Mouse (Mus musculus) heart, embryonic 12.5 days (tissue): ENCODE data around the gene Syt14. TPM values are rescaled to one million over a fixed set of nuclear protein-coding genes. Genes with fewer than 3 reads are reported as not detected.

Experiments
- ATAC-seq: fragments of 200-750 bp; cut with Nextera tagmentation; 2 replicates; pipeline ENCODE4 v1.8.0; 2017; ENCODE audit warnings: moderate TSS enrichment, moderate library complexity; ENCODE audit not compliant: insufficient number of reproducible peaks, low FRiP score
- H3K27ac ChIP-seq: fragments of 300-500 bp; sonication (generic); 2 replicates; pipeline ENCODE4 v1.5.1; 2016; ENCODE audit warnings: mild to moderate bottlenecking, moderate library complexity; ENCODE audit not compliant: poor library complexity, severe bottlenecking
- H3K27me3 ChIP-seq: fragments of 300-500 bp; sonication (generic); replicated peaks from 2 replicates; pipeline ENCODE4 v1.6.1; 2016; ENCODE audit warnings: mild to moderate bottlenecking, moderate library complexity
- H3K36me3 ChIP-seq: fragments of 300-500 bp; sonication (generic); 2 replicates; pipeline ENCODE4 v1.6.1; 2016; ENCODE audit warnings: mild to moderate bottlenecking, moderate library complexity
- H3K4me1 ChIP-seq: fragments of 300-500 bp; sonication (generic); replicated peaks from 2 replicates; pipeline ENCODE4 v1.6.1; 2016; ENCODE audit warnings: mild to moderate bottlenecking
- H3K4me2 ChIP-seq: fragments of 300-500 bp; sonication (generic); 2 replicates; pipeline ENCODE4 v1.6.1; 2016; ENCODE audit warnings: mild to moderate bottlenecking, moderate library complexity
- H3K4me3 ChIP-seq: fragments of 300-500 bp; sonication (generic); 2 replicates; pipeline ENCODE4 v1.5.1; 2016; ENCODE audit warnings: mild to moderate bottlenecking
- H3K9ac ChIP-seq: fragments of 300-500 bp; sonication (generic); 2 replicates; pipeline ENCODE4 v1.6.1; 2016; ENCODE audit warnings: mild to moderate bottlenecking, moderate library complexity
- H3K9me3 ChIP-seq: fragments of 300-500 bp; sonication (generic); replicated peaks from 2 replicates; pipeline ENCODE4 v1.6.1; 2016; ENCODE audit warnings: mild to moderate bottlenecking, moderate library complexity
- WGBS: fragments of 180-500 bp; shearing (Covaris S2); methylation state at CpG from one replicate; pipeline ENCODE4 v1.1.7; 2016; 5-methylcytosine and 5-hydroxymethylcytosine counted together
- polyA plus RNA-seq: library from polyadenylated mRNA; unstranded; fragments of >200 nt; fragmentation: Nextera tagmentation; extraction: Ambion mirVana; gene quantifications from 2 replicates; pipeline ENCODE4 v1.2.1, GENCODE M21; 2016

Gene Syt14
- polyA plus RNA-seq, 1 experiment from 2014 or later, result 1.4 TPM

DNA sequence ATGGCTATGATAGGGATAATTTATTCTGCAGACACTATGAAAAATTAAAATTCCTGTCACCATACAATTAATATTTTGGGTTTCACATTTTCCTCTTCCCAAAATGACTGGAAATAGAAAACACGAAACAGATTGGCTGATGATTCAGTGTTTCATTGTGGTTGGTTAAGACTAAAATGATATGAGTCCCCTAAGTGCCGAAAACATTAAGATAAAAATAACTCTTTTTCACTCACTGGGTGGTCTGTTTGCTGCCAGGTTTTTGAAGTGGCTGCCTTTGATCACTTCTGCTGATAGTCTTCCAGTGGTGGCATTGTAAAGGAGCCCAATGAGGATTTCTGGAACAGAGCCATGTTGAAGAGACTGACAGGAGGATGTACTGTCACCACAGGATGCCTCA lies 134.1 kb downstream of the Syt14 start:
- 0 out of 2 replicates have a peak, but pooled peaks cover 3% of the 10 kb centered on the region for H3K9me3 ChIP-seq
- ATAC-seq, result no peak
- H3K27ac ChIP-seq, result no peak overlapping the region
- 65% methylated on average over 2 of the region's 2 CpGs for WGBS
- H3K9ac ChIP-seq, result no peak overlapping the region
- H3K4me1 ChIP-seq, result peaks cover 4% of the 10 kb centered on the region; the same call in 1 of the 2 replicates
- no peak overlapping the region for H3K4me3 ChIP-seq
- H3K36me3 ChIP-seq, result no peaks in the 10 kb centered on the region
- no peaks in the 10 kb centered on the region for H3K27me3 ChIP-seq
- H3K4me2 ChIP-seq, result no peak overlapping the region

DNA sequence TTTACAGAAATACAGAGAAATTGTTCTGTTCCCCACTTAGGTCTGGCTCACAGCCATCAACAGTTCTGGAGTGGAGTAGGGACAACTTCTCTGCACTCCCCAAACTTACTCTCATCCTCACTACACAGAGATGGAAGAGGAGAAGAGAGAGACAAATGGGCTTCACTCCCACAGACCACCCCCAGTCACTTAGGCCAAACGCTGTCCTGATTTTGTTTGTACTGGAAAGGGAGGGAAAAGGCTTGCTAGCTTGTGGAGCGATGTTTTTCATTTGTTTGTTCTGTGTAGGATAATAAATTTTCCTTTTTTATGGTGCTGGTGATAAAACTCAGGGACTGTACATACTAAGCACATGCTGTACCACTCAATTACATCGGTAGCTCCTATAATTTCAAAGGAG lies 134.7 kb downstream of the Syt14 start:
- H3K4me3 ChIP-seq, result no peak overlapping the region
- no peak overlapping the region for H3K4me2 ChIP-seq
- H3K4me1 ChIP-seq, result peaks cover 4% of the 10 kb centered on the region; the same call in 1 of the 2 replicates
- H3K27ac ChIP-seq, result no peak overlapping the region
- H3K27me3 ChIP-seq, result no peaks in the 10 kb centered on the region
- WGBS, result 74% methylated on average over 3 of the region's 3 CpGs
- no peak for ATAC-seq
- H3K9ac ChIP-seq, result no peak overlapping the region
- H3K9me3 ChIP-seq, result 0 out of 2 replicates have a peak, but pooled peaks cover 3% of the 10 kb centered on the region
- no peaks in the 10 kb centered on the region for H3K36me3 ChIP-seq

DNA sequence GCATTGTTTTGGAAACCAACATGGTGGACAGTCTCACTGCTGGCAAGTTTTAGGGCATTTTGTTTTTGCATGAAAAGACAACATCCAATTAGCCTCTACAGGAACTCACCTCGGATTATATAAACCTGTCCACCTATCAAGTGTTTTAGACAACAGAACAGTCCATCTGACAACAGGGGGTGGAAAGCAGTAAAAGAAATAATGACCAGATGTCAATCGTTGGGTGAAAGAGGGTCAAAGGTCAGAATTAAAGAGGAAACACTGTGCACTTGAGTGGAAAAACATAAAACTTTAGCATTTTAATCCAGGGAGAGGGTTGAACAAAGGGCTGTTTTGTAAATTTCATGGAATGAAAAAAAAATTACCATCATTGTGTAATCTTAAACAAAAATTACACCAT lies 136.8 kb downstream of the Syt14 start:
- Histone ChIP-seq H3K9ac (no peak overlapping the region), H3K4me3 (no peak overlapping the region), H3K36me3 (no peaks in the 10 kb centered on the region), H3K9me3 (no peaks in the 10 kb centered on the region), H3K4me2 (no peak overlapping the region), H3K27me3 (no peaks in the 10 kb centered on the region), H3K27ac (no peak overlapping the region), H3K4me1 (peaks cover 4% of the 10 kb centered on the region; the same call in 1 of the 2 replicates)
- WGBS, result 70% methylated on average over 2 of the region's 2 CpGs
- ATAC-seq, result no peak

DNA sequence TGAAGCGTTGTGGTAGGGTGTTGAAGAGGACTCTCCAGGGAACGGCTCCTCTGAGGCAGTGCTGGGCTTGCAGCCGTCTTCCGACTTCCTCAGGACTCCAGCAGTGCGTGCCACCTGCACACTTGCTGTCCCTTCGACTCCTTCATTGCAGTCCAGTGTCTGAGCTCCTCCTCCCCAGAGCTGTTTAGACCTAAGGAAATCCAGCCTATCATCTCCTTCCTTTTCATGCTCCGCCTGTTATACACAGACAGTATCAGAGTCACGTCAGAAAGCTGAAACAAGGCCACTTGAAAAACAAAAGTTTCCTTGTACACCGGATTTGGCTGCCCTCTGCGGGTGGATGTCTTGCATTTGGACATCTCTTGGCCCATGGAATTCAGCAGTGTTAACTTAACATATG lies 138.4 kb downstream of the Syt14 start:
- peak overlapping the region; percentile 25 for H3K4me2 ChIP-seq

DNA sequence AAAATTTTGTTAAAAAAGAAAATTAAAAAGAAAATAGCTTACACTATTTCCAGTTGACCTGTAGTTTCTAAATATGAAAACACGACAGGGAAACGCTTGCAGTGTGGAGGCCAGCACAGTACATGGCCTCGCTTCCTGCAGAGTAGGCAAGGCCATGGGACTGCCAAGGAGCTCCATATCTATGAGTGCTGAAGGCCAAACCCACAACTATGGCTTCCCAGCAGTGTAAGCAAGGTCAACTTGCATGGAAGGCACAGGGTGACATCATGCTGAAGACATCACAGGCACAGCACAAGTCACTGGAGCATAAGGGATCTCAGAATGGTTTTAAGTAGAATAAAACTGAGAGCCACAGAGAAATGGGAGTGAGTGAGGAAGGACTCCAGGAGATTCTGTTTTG lies 139.5 kb downstream of the Syt14 start:
- Histone ChIP-seq H3K36me3 (no peaks in the 10 kb centered on the region), H3K4me3 (no peak overlapping the region), H3K27ac (no peak overlapping the region), H3K9me3 (no peaks in the 10 kb centered on the region), H3K9ac (no peak overlapping the region), H3K4me1 (peaks cover 4% of the 10 kb centered on the region; the same call in 1 of the 2 replicates), H3K27me3 (no peaks in the 10 kb centered on the region), H3K4me2 (no peak overlapping the region)
- 88% methylated on average over 3 of the region's 3 CpGs for WGBS
- ATAC-seq, result no peak

More for the DNA sequence above, 138.4 kb downstream of the Syt14 start:
- Histone ChIP-seq H3K4me1 (peaks cover 4% of the 10 kb centered on the region; the same call in 1 of the 2 replicates), H3K4me3 (no peak overlapping the region), H3K9ac (no peak overlapping the region), H3K9me3 (no peaks in the 10 kb centered on the region), H3K27ac (no peak overlapping the region), H3K27me3 (no peaks in the 10 kb centered on the region), H3K36me3 (no peaks in the 10 kb centered on the region)
- 56% methylated on average over 10 of the region's 10 CpGs for WGBS
- ATAC-seq, result peak; percentile 74

DNA sequence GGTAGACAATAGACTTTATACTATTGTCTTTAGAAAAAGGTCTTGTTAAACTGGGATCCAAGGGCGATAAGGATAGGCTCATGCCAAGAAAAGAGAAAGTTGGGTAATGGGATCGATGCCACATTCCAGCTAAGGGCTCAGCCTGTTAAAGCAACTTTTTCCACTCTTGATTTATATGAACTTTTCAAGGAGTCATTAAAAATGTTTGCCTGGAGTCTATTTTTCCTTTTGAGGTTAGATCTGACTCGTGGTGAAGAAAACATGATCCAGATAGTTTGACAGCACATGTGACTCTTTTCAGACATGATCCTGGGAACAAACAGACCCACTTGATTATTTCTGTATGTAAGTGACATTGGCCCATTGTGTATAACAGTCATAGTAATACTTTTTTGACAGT lies 144.9 kb downstream of the Syt14 start:
- no peaks in the 10 kb centered on the region for H3K36me3 ChIP-seq
- H3K27ac ChIP-seq, result no peak overlapping the region
- no peaks in the 10 kb centered on the region for H3K9me3 ChIP-seq
- no peak overlapping the region for H3K4me3 ChIP-seq
- 80% methylated on average over 3 of the region's 3 CpGs for WGBS
- no peak for ATAC-seq
- no peak overlapping the region for H3K9ac ChIP-seq
- H3K4me1 ChIP-seq, result no peaks in the 10 kb centered on the region
- no peaks in the 10 kb centered on the region for H3K27me3 ChIP-seq
- H3K4me2 ChIP-seq, result no peak overlapping the region

- no peak overlapping the region for H3K9ac ChIP-seq
- no peak overlapping the region for H3K27ac ChIP-seq
- 71% methylated on average over 2 of the region's 2 CpGs for WGBS
- ATAC-seq, result no peak
- no peaks in the 10 kb centered on the region; the same call in 1 of the 2 replicates for H3K4me1 ChIP-seq
- no peaks in the 10 kb centered on the region for H3K9me3 ChIP-seq
- no peak overlapping the region for H3K4me3 ChIP-seq
- no peaks in the 10 kb centered on the region for H3K36me3 ChIP-seq
- no peaks in the 10 kb centered on the region for H3K27me3 ChIP-seq
- H3K4me2 ChIP-seq, result no peak overlapping the region
These were observed 152.8 kb downstream of the Syt14 start for GRCm38 (mm10) chr1:192882617-192883295.

DNA sequence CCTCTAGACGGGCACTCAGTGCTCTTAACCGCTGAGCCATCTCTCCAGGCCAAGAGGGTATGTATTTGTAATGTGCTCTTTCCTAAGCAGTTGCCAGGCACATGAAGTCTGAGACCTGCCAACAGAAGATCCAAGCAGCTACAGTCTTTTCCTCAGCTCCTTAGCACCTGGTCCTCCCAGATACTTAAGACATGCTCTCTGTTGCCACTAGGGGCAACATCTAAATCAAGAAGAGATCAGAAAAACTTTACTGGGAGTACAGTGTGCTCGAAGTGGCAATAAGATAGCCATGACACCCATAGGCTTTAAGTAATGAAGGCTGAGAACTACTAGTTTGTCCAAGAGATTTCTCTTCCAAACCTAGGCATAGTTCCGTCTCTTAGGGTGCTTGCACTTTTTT lies 155.4 kb downstream of the Syt14 start:
- WGBS, result 66% methylated on average over 4 of the region's 4 CpGs
- Histone ChIP-seq H3K4me2 (no peak overlapping the region), H3K36me3 (no peaks in the 10 kb centered on the region), H3K9me3 (no peaks in the 10 kb centered on the region), H3K27ac (no peak overlapping the region), H3K27me3 (no peaks in the 10 kb centered on the region), H3K4me3 (no peak overlapping the region), H3K4me1 (no peaks in the 10 kb centered on the region; the same call in 1 of the 2 replicates), H3K9ac (no peak overlapping the region)
- no peak for ATAC-seq

- 78% methylated on average over 7 of the region's 7 CpGs for WGBS
- no peak overlapping the region for H3K27ac ChIP-seq
- no peaks in the 10 kb centered on the region for H3K9me3 ChIP-seq
- no peak overlapping the region for H3K9ac ChIP-seq
- H3K27me3 ChIP-seq, result no peaks in the 10 kb centered on the region
- no peak overlapping the region for H3K4me3 ChIP-seq
- H3K4me1 ChIP-seq, result no peaks in the 10 kb centered on the region; the same call in 1 of the 2 replicates
- no peak for ATAC-seq
- no peak overlapping the region for H3K4me2 ChIP-seq
- no peaks in the 10 kb centered on the region for H3K36me3 ChIP-seq
These were observed 156.4 kb downstream of the Syt14 start for GRCm38 (mm10) chr1:192879086-192879580.

DNA sequence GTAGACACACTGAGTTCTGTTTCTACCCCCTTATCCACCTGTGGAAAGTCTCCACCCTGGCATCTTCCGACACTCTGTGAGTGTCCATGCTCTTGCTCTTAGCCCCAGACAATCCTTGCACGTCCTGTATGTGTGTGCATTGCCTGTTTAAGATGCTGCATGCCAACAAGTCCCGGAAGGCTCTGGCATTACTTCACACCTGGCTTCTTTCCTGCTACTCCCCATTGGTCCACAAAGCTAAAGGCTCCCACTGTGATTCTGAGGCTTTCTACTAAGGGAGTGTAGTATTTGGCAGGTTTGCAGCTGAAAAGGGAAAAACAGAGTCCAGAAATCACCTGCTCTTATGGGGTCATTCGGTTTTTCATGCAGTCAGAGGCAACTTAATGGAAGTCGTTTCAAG lies 162.7 kb downstream of the Syt14 start:
- Histone ChIP-seq H3K4me2 (no peak overlapping the region), H3K4me1 (no peaks in the 10 kb centered on the region), H3K36me3 (no peaks in the 10 kb centered on the region), H3K9ac (no peak overlapping the region), H3K9me3 (no peaks in the 10 kb centered on the region), H3K27me3 (no peaks in the 10 kb centered on the region), H3K27ac (no peak overlapping the region), H3K4me3 (no peak overlapping the region)
- 70% methylated on average over 5 of the region's 5 CpGs for WGBS
- ATAC-seq, result no peak

DNA sequence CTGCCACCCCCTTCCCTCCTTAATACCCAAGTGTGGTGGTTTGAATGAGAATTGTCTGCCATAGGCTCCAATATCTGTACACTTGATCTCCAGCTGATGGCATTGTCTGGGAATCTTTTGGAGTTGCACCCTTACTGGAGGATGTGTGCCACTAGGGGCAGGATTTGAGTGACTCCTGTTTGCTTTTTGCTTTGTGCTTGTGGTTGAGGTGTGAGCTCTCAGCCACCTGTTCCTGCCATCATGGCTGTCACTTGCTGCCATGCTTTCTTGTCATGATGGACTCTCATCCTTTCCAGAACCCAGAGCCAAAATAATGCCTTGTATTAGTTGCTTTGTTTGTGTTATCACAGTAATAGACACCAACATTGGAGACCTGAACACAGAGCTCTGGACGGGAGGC lies 165.8 kb downstream of the Syt14 start:
- 80% methylated on average over 1 of the region's 1 CpGs for WGBS
- ATAC-seq, result no peak
- H3K36me3 ChIP-seq, result no peaks in the 10 kb centered on the region
- H3K4me1 ChIP-seq, result no peaks in the 10 kb centered on the region
- H3K4me3 ChIP-seq, result no peak overlapping the region
- no peak overlapping the region for H3K4me2 ChIP-seq
- H3K27me3 ChIP-seq, result no peaks in the 10 kb centered on the region
- no peak overlapping the region for H3K27ac ChIP-seq
- no peak overlapping the region for H3K9ac ChIP-seq
- H3K9me3 ChIP-seq, result no peaks in the 10 kb centered on the region

- WGBS, result 73% methylated on average over 3 of the region's 3 CpGs
- Histone ChIP-seq H3K4me2 (no peak overlapping the region), H3K27ac (no peak overlapping the region), H3K4me3 (no peak overlapping the region), H3K4me1 (0 out of 2 replicates have a peak, but pooled peaks cover 4% of the 10 kb centered on the region), H3K9ac (no peak overlapping the region), H3K9me3 (no peaks in the 10 kb centered on the region), H3K36me3 (no peaks in the 10 kb centered on the region), H3K27me3 (no peaks in the 10 kb centered on the region)
- ATAC-seq, result no peak
These were observed 171.1 kb downstream of the Syt14 start for GRCm38 (mm10) chr1:192864440-192864839.
